ENCODE assay signal across 23 mouse cellular contexts in the genomic region with DNA sequence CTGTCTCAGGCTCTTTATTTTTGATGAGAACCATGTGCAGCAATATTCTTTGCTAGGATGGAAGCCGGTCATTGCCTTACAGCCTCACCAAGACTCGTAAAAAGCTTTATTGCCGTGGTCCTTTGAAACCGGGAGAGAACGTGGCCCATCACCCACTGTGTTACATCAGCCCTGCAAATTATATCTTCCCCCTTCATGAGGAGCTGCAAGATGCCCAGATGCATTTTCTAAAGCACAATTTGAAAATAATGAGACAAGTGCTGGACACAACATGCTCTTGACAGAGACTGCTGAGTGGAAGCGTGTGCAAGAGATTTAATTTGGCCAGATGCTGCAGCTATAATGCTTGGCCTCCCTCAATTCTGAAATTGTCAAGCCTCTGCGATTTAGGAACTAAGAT.
DNase-seq lines count a peak whose midpoint lies in the region; ATAC-seq and TF ChIP-seq lines count a peak whose summit lies in the region.
"Had no signal": no experiment of that assay in that cellular context is flagged by ENCODE, and none has a peak within 500 bp of the region (broad histone marks: within the 10 kb centered on the region; RNA-seq: fewer than 3 reads in every experiment).

No protein-coding gene starts in this region.

- no peak overlapping the region for H3K4me3 ChIP-seq in forebrain, embryonic 12.5 days (replicated peaks)
- no peak overlapping the region for H3K4me3 ChIP-seq in forebrain, embryonic 16.5 days (replicated peaks; ENCODE audit: low read length)
- H3K4me3 ChIP-seq in hindbrain, postnatal 0 days (ENCODE audit: low read length) = no peak overlapping the region
- no peak overlapping the region for H3K4me3 ChIP-seq in hindbrain, embryonic 11.5 days (ENCODE audit: low read depth, low read length)
- no peak overlapping the region for H3K4me3 ChIP-seq in limb, embryonic 12.5 days (replicated peaks)
- H3K4me3 ChIP-seq: embryonic facial prominence, embryonic 13.5 days; forebrain, embryonic 15.5 days; heart, embryonic 15.5 days had no signal

- no peaks in the 10 kb centered on the region for H3K4me1 ChIP-seq in forebrain, embryonic 12.5 days
- H3K4me1 ChIP-seq in forebrain, embryonic 16.5 days (replicated peaks; ENCODE audit: control insufficient read depth, insufficient read depth, low read length) = no peaks in the 10 kb centered on the region
- H3K4me1 ChIP-seq in hindbrain, postnatal 0 days (ENCODE audit: insufficient read depth, low read length) = no peaks in the 10 kb centered on the region
- H3K4me1 ChIP-seq in hindbrain, embryonic 11.5 days (replicated peaks; ENCODE audit: control insufficient read depth, insufficient read depth, low read length) = no peaks in the 10 kb centered on the region
- H3K4me1 ChIP-seq in limb, embryonic 12.5 days (replicated peaks) = peaks cover 16% of the 10 kb centered on the region; the same call in 1 of the 2 replicates
- H3K4me1 ChIP-seq: embryonic facial prominence, embryonic 13.5 days; forebrain, embryonic 15.5 days; heart, embryonic 15.5 days had no signal

- H3K36me3 ChIP-seq in forebrain, embryonic 12.5 days (replicated peaks) = no peaks in the 10 kb centered on the region
- H3K36me3 ChIP-seq in forebrain, embryonic 16.5 days (ENCODE audit: control insufficient read depth, insufficient read depth) = no peaks in the 10 kb centered on the region
- H3K36me3 ChIP-seq in hindbrain, postnatal 0 days (ENCODE audit: insufficient read depth, low read length) = no peaks in the 10 kb centered on the region
- no peaks in the 10 kb centered on the region for H3K36me3 ChIP-seq in hindbrain, embryonic 11.5 days (ENCODE audit: control insufficient read depth, insufficient read depth, low read length)
- no peaks in the 10 kb centered on the region for H3K36me3 ChIP-seq in limb, embryonic 12.5 days
- H3K36me3 ChIP-seq: embryonic facial prominence, embryonic 13.5 days; forebrain, embryonic 15.5 days; heart, embryonic 15.5 days had no signal

- no peak for TF ChIP-seq POLR2A in brain, embryonic 14.5 days (IDR thresholded peaks at IDR 0.05; ENCODE audit: borderline replicate concordance, extremely low read depth, insufficient read depth, insufficient read length, poor library complexity, severe bottlenecking)

- DNase-seq in hindbrain, postnatal 0 days (ENCODE audit: low spot score) = peak; percentile 20
- no peak for DNase-seq in hindbrain, embryonic 11.5 days (ENCODE audit: low spot score)
- peak; percentile 68 for DNase-seq in brain, embryonic 14.5 days (ENCODE audit: low read depth)
- no peak for DNase-seq in kidney, adult 11 months
- DNase-seq: adrenal gland, postnatal 14 days; cerebellum, adult 18-20 months; cerebellum, postnatal 14 days; gastrocnemius, postnatal 14 days; heart, adult 18-20 months; heart, postnatal 14 days; kidney, adult 18-20 months had no signal

- WGBS in forebrain, embryonic 12.5 days = 81% methylated on average over 7 of the region's 7 CpGs
- 67% methylated on average over 7 of the region's 7 CpGs for WGBS in forebrain, embryonic 16.5 days
- 65% methylated on average over 7 of the region's 7 CpGs for WGBS in hindbrain, postnatal 0 days
- 79% methylated on average over 7 of the region's 7 CpGs for WGBS in hindbrain, embryonic 11.5 days
- 18% methylated on average over 7 of the region's 7 CpGs for WGBS in limb, embryonic 12.5 days

- H3K27me3 ChIP-seq in forebrain, embryonic 12.5 days = no peaks in the 10 kb centered on the region
- no peaks in the 10 kb centered on the region for H3K27me3 ChIP-seq in forebrain, embryonic 16.5 days (replicated peaks; ENCODE audit: control insufficient read depth, insufficient read depth, low read length)
- no peaks in the 10 kb centered on the region for H3K27me3 ChIP-seq in hindbrain, postnatal 0 days (ENCODE audit: insufficient read depth, low read length)
- H3K27me3 ChIP-seq in hindbrain, embryonic 11.5 days (ENCODE audit: control insufficient read depth, insufficient read depth, low read length) = no peaks in the 10 kb centered on the region
- no peaks in the 10 kb centered on the region for H3K27me3 ChIP-seq in limb, embryonic 12.5 days
- H3K27me3 ChIP-seq: CH12.LX; embryonic facial prominence, embryonic 13.5 days; forebrain, embryonic 15.5 days; heart, embryonic 15.5 days; Patski had no signal

- no peaks in the 10 kb centered on the region for H3K9me3 ChIP-seq in forebrain, embryonic 12.5 days
- H3K9me3 ChIP-seq in forebrain, embryonic 16.5 days (ENCODE audit: control insufficient read depth, low read length) = no peaks in the 10 kb centered on the region
- no peaks in the 10 kb centered on the region for H3K9me3 ChIP-seq in hindbrain, postnatal 0 days (ENCODE audit: low read length)
- H3K9me3 ChIP-seq in hindbrain, embryonic 11.5 days (ENCODE audit: control insufficient read depth, low read length) = no peaks in the 10 kb centered on the region
- 0 out of 2 replicates have a peak, but pooled peaks cover 2% of the 10 kb centered on the region for H3K9me3 ChIP-seq in limb, embryonic 12.5 days
- H3K9me3 ChIP-seq: embryonic facial prominence, embryonic 13.5 days; forebrain, embryonic 15.5 days; heart, embryonic 15.5 days had no signal

- no peak overlapping the region for H3K4me2 ChIP-seq in forebrain, embryonic 12.5 days
- no peak overlapping the region for H3K4me2 ChIP-seq in forebrain, embryonic 16.5 days (ENCODE audit: low read length)
- H3K4me2 ChIP-seq in hindbrain, postnatal 0 days (ENCODE audit: low read depth, low read length) = no peak overlapping the region
- no peak overlapping the region for H3K4me2 ChIP-seq in hindbrain, embryonic 11.5 days (replicated peaks; ENCODE audit: low read depth, low read length)
- H3K4me2 ChIP-seq in limb, embryonic 12.5 days = no peak overlapping the region
- H3K4me2 ChIP-seq: embryonic facial prominence, embryonic 13.5 days; forebrain, embryonic 15.5 days; heart, embryonic 11.5 days; heart, embryonic 15.5 days had no signal

- no peak overlapping the region for H3K9ac ChIP-seq in forebrain, embryonic 12.5 days
- no peak overlapping the region for H3K9ac ChIP-seq in forebrain, embryonic 16.5 days (replicated peaks; ENCODE audit: low read depth, low read length)
- H3K9ac ChIP-seq in hindbrain, postnatal 0 days (replicated peaks; ENCODE audit: low read length) = no peak overlapping the region
- no peak overlapping the region for H3K9ac ChIP-seq in hindbrain, embryonic 11.5 days (ENCODE audit: low read depth, low read length)
- no peak overlapping the region for H3K9ac ChIP-seq in limb, embryonic 12.5 days (replicated peaks)
- H3K9ac ChIP-seq: embryonic facial prominence, embryonic 13.5 days; forebrain, embryonic 15.5 days; heart, embryonic 15.5 days had no signal

- no peak overlapping the region for H3K27ac ChIP-seq in forebrain, embryonic 12.5 days
- no peak overlapping the region for H3K27ac ChIP-seq in forebrain, embryonic 16.5 days (ENCODE audit: low read length)
- H3K27ac ChIP-seq in hindbrain, postnatal 0 days = no peak overlapping the region
- no peak overlapping the region for H3K27ac ChIP-seq in hindbrain, embryonic 11.5 days (ENCODE audit: low read depth, low read length)
- H3K27ac ChIP-seq in limb, embryonic 12.5 days = peak overlapping the region; percentile 23; the same call in 1 of the 2 replicates
- H3K27ac ChIP-seq: embryonic facial prominence, embryonic 13.5 days; forebrain, embryonic 15.5 days; heart, embryonic 15.5 days had no signal

- peak; percentile 64 for ATAC-seq in forebrain, embryonic 12.5 days (ENCODE audit: low FRiP score)
- no peak for ATAC-seq in forebrain, embryonic 16.5 days
- no peak for ATAC-seq in hindbrain, postnatal 0 days
- no peak for ATAC-seq in hindbrain, embryonic 11.5 days (ENCODE audit: low FRiP score)
- no peak for ATAC-seq in limb, embryonic 12.5 days (ENCODE audit: insufficient number of reproducible peaks, insufficient read depth, low FRiP score, low TSS enrichment, low read depth)
- no peak for ATAC-seq in granulocyte monocyte progenitor cell, adult 5-6 weeks (replicated peaks; ENCODE audit: poor library complexity, severe bottlenecking)
- ATAC-seq: activated CD4-positive, CD25-positive, alpha-beta regulatory T cell, adult 4 months; forebrain, embryonic 15.5 days; hindbrain, embryonic 16.5 days; Patski had no signal

- no peak for TF ChIP-seq CTCF in hindbrain, postnatal 0 days (IDR thresholded peaks at IDR 0.05; ENCODE audit: low read depth)
- no peak for TF ChIP-seq CTCF in brain, embryonic 14.5 days (IDR thresholded peaks at IDR 0.05; ENCODE audit: borderline replicate concordance, extremely low read depth, insufficient read depth, insufficient read length)

Comparison
In these comparisons a context has a peak if more than half of its experiments do, and no peak if none do; other contexts are left out.
1. DNase-seq: peak in hindbrain, postnatal 0 days (single experiment) and brain, embryonic 14.5 days (single experiment); none in hindbrain, embryonic 11.5 days (single experiment) and kidney, adult 11 months (single experiment).